Mouse (Mus musculus): ENCODE results near the gene Cog3. TPM values are rescaled to one million over a fixed set of nuclear protein-coding genes. Genes with fewer than 3 reads are reported as not detected.
"Not testable (repeated sequence)": the region's sequence is repeated elsewhere in the genome, so short reads cannot be mapped to it uniquely, and the experiment has no call there.

Gene Cog3
- 10 to 100 TPM; 25.6 to 29.1 (median 27.2) TPM for total RNA-seq (2022)

DNA sequence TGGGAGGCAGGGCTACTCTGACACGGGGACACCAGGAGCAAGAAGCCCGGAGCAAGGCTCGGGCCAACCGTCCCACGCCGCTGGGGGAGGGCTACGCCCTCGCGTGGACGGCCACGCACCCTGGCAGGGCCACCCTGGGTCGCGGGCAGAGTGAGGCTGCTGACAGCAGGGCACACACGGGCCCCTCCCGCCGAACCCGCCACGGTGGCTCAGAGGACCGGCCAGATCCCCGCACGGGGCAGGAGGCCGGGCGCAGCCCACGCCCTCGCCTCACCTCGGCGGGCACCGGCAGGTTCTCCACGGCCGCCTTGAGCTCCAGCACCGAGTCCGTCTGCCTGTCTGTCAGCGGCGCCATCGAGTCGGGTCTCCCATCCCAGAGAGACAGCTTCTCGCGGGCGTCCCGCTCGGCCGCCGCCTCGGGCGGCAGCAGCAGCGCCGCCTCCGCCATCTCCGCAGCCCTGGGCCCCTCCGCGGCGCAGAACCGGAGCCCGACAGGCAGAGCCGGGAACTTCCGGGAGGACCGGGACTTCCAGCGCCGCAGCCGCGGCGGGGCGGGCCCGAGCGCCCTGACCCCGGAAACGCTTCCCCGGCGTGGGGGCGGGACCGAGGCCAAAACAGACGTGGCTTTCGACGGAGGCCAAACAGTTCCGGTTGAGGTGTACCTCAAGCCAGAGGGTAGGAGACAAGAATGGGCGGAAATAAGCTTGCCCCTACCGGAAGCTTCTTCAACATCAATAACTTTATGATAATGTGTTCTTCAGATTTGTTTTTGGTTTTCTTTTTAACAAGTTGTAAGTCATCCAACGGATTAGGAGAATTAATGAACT is at the start of gene Cog3:
Cog3 (minus strand) TSS at position 527 of the 827 bp plus-strand sequence.
- peak; percentile 94 to 96 for DNase-seq (ENCODE audit: low spot score in 2 of 2)

DNA sequence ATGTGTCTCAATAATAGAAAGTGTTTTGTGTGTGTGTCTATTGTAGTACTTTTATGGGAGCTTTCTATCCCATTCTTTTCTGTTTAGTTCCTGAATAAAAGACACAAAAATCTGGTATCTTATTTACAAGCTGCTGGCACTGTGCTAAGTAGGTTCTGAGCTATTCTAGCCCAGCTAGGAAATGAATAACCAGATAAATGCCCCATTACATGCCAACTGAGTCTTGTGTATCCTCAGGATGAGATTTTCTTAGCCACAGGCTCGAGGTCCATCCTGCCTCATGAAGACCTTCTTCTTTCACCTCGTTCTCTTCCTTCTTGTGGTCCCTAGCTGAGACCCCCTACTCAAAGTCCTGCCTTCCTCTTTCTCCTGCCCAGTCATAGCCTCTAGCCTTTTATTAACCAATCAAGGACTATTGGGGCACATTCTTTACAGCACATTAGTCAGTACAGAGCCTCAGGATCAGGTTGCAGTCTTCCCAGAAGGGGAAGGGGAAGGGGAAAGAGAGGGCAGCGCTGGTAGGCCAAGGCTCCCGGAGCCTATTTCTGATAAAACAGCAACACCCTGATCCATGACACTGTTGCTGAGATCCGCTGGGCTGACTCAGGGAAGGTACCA is 43.6 kb upstream of the Cog3 start:
- no peak for DNase-seq (ENCODE audit: low spot score in 2 of 2)

DNA sequence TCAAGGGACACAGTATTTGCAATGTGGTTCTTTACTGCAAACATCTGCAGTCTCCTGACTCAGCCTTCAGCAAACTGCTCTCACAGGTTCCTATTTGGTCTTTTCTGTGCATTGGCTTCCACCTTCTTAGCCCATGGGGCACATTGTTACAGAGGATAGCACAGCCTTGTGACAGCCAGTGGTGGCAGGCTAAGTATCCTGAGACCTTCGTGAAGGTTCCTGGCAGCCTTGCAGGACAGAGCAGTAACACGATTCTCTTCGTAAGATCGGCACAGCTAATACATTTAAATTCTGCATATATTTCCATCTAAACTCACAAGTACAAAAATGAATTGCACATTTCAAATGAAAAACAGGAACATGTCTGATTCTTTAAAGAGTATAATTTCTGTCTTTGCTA is 41.6 kb upstream of the Cog3 start:
- no peak for DNase-seq (ENCODE audit: low spot score in 2 of 2)

DNA sequence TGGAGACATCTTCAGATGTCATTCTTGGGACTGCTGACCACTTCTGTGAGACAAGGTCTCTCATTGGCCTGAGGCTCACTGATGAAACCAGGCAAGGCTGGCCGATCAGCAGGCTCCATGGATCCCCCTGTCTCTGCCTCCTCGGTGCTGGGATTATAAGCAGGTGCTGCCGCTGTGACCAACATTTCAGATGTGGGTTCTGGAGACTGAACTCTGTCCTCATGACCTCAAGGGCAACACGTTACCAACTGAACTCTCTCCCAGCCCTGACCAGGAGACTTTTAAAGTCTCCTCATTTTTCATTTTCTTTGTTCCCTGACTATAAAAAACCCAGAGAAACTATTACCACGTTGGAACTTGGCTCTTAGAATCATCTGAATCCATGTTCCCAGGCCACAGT is 40.4 kb upstream of the Cog3 start:
- DNase-seq (ENCODE audit: low spot score in 2 of 2) = no peak

DNA sequence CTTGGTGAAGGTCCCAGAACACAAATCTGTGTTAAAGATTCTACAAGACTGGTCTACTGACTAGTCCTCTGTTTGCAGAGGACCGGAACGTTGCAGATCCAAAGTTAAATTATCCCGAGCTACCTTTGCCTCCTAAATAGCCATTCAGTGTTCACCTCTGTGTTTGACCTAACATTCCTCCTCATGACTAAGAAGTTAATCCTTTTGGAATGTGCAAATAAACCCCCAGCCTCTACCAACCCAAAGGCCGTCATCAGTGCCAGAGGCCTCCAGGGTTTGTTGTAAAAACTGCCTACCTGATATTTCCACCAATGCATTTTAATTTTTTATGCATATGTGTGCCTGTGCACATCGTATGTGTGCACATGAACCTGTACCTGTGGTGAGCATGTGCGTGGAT is 40.0 kb upstream of the Cog3 start:
- DNase-seq (ENCODE audit: low spot score in 2 of 2) = no peak

DNA sequence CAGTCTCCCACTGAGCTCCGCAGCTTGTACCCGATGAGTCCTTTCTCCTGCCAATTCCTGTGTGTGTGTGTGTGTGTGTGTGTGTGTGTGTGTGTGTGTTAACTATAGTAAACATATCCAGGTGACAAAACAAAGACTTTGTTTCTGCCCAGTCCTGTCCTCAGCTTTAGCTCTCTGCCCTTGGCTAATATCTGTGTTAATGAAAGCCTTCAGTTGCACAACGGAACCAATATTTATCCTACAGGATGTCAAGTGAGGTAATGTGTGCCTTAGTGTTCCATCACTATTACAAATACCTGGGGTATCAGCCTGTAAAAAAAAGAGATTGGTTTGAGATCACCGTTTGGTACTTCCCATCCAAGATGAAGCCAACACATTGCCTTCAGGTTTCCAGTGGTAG is 38.8 kb upstream of the Cog3 start:
- no peak for DNase-seq (ENCODE audit: low spot score in 2 of 2)

DNA sequence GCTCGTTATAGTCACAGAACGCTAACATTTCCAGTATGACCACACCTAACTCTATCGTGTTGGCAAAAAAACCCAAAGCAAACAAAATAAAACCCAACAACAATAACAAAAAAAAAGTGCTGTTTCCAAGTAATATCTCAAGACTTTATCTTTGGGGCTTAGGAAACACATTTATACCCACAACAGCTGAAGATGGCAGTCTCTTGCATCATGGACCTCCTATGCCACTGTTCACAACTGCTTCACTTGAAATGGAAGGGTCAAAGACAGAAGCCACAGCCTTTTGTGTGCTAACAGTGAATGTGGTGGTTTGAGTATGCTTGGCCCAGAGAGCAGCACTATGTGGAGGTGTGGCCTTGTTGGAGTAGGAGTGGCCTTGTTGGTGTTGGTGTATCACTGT is 37.1 kb upstream of the Cog3 start:
- no peak for DNase-seq (ENCODE audit: low spot score in 2 of 2)

DNA sequence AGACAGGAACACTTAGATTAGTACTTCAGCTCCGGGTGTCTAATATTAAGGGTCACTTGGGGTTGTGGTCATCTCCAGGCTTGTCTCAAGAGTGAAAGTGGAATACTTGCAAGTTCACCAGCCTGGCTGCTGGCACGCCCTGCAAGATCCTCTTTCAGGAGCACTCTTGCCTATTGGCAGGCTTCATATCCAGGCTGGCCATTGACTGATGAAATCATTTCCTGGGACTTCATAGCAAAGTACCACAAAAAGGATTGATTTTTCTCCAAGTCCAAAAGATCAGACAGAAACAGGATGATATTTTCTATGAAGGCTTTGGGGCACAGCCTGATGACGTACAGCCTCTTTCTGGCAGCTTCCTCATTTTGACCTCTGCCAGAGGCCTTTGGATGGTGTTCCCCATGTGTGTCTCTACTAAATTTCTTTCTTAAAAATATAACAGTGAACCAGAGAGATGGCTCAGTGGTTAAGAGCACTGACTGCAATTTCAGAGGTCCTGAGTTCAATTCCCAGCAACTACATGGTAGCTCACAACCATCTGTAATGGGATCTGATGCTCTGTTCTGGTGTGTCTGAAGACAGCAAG is 36.2 kb upstream of the Cog3 start:
- no peak for DNase-seq (ENCODE audit: low spot score in 2 of 2)

DNA sequence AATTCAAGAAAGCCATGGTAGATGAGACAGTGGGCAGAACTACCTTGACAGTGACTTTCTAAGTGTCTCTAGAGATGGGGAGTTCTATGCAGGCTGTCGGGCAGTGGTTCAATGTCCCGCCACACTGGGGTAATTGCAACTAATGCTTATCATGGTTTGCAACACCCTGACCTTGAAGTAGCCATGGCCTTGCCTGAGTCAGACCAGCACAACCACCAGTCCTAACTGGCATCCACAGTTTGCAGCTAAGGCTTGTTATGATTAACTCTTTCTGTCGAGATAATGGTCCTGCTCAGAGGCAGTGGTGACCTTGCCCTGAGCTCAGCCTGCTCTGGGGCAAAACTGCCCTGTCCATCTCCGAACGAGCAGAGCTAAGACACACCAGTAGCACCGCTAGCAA is 35.0 kb upstream of the Cog3 start:
- DNase-seq (ENCODE audit: low spot score in 2 of 2) = no peak

DNA sequence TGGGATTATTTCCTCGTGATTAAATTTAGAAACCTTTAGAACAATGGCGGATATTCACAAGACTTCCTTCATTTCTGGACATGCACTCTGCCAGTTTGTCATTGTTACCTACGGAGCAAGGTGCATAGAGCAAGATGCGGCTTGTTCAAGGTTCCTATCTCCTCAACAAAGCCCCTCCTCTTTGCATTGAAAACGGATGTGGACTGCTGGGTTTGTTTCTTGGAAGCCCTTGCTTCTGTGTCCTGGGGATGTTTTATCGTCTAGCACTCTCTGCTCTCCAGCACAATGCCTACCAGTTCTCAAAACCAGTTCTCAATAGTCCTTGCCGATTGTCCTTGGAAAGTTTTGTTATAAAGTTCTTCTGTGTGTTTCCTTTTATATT is 33.5 kb upstream of the Cog3 start:
- DNase-seq (ENCODE audit: low spot score in 2 of 2) = no peak

DNA sequence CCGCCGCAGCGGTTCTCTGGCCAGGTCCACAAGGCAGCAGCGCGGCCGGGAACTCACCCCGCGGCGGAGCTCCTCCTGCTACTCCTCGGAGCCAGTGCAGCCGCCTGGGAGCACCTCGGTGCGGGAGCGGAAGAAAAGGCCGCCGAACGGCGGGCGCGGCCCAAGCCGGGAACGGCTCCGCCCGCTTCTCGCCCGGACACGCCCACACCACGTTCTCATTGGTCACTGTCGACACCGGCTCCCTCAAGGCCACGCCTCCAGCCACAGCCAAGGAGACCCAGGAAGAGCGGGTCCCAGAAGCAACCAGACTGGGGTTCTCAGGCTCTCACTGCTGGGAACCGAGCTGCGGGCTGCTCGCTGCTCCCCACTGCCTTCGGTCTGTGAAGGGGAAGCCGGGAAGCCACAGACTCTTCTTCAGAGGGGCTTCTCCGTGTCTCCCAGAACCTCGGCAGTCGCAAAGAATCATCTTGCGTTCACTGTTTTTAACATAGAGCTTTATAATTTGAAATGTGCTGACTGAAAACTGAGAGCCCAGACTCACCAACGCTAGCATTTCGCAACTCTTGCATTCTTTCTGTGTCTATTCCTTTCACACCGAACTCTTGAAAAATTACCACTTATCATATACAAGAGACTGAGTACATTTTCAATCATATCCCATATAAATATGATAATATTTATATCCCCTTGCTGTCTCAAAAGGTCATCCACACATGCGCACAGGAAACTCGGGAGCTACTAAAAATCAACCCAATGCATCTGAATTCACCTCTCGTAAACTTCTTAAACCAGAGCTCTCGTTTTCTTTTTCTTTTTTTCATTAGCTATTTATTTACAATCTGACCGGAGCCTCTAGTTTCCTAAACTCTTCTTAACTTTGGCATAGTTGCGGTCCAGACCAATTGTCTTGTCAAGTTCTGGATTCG is 32.8 kb upstream of the Cog3 start, which contains the start of gene Slc25a30:
Slc25a30 (minus strand) TSS at position 170 of the 926 bp plus-strand sequence.
- peak; percentile 94 to 95 for DNase-seq (ENCODE audit: low spot score in 2 of 2)

DNA sequence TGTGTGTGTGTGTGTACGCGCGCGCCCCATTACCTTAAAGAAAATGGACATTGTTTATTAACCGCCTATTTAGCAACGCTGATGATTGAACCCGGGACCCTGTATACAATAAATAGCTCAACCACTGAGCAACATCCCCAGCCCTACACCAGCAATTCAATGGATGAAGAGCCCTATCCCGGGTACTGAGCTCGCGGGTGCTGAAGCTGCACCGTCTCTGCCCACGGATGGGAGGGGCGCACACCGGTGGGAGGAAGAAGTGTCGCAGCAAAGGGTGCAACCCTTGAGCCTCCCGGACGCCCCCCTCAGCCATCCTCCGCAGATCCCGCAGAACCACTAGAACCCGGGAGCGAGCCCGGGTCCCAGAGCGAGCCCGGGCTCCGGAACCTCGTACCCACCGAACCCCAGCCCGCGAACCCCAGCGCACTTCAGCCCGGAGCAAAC is 32.1 kb upstream of the Cog3 start:
- no peak for DNase-seq (ENCODE audit: low spot score in 2 of 2)

DNA sequence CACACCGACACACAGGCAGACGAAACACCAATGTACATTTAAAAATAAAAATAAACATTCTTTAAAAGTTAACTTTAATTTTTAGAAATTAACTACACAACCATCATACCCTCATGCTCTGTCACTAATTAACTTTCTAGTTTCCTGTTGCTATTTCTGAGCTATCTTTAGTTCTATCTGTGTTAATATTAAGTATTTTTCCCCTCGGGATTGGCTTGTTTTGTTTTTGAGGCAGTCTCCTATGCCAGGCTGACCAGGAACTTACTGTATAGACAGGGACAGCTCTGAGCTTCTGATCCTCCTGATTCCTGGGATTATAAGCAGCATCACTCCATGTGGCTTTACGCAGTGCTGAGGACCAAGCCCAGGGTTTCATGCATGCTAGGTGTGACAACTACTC is 25.6 kb upstream of the Cog3 start:
- DNase-seq (ENCODE audit: low spot score in 2 of 2) = no peak

DNA sequence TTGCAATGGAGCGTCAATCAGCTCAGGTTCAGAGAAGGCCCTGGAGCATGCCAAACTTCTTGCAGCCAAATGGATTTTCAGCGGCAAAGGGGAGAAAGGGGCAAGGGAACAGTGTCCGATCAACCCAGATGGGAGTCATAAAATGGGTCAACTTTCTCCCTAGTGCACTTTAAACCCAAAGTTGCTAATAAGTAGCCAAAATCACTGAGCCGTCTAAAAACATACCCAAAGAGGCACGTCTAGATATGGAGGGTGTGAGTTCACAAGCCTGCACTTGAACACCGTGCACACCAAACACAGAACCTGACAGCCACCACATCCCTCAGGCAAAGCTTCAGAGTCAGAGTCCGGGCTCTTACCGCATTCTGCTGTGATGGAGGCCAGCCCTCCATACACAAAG is 22.3 kb upstream of the Cog3 start:
- DNase-seq (ENCODE audit: low spot score in 2 of 2) = no peak

DNA sequence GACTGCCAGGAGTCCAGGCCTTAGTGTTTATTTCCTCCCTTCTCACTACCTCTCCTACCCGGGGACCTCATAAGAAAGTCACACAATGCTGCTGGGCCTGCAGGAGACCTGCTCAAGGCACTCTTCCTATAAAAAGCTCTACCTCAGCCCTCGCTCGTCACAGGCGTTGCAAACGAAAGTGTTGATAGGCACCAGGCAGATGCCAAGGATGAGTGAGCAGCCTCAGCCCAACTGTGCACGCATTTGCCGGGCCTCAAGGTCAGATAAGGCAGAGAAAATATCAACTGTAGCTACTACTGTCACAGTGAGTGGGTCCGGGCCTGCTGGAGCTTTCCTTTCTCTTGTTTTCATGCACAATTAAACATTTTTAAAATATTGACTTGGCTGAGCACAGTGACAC is 19.1 kb upstream of the Cog3 start:
- DNase-seq (ENCODE audit: low spot score in 2 of 2) = no peak

DNA sequence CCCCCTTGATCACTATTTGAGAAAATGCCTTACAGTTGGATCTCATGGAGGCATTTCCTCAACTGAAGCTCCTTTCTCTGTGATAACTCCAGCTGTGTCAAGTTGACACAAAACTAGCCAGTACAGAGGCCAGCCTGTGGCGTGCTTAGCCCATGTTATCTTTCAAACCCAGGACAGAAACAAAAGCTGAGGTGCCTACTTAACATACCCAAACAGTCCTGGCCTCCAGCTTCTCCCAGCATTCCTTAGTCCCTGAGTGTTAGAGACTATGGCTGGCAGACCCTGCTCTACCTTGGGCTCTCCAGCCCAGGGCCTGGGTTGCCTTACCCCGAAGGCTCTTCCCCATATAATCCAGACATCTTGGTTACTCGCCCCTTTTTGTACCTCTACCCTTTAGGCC is 18.1 kb upstream of the Cog3 start:
- not testable (repeated sequence) for DNase-seq (ENCODE audit: low spot score in 2 of 2)

DNA sequence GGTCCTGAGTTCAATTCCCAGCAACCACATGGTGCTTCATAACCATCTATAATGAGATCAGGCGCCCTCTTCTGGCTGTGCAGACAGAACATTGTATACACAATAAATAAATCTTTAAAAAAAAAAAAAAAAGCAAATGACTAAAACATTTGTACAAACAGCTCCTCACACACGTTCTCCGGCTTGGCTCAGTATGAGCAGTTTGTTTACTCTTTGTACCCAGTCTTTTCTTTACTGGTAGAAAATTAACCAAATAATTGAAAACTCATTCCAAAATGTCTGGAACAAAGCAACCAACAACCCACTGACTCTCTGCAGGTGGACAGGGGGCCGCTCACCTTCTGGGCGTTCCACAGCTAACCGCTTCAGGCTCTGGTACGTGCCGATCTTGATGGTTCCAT is 16.8 kb upstream of the Cog3 start:
- no peak for DNase-seq (ENCODE audit: low spot score in 2 of 2)

DNA sequence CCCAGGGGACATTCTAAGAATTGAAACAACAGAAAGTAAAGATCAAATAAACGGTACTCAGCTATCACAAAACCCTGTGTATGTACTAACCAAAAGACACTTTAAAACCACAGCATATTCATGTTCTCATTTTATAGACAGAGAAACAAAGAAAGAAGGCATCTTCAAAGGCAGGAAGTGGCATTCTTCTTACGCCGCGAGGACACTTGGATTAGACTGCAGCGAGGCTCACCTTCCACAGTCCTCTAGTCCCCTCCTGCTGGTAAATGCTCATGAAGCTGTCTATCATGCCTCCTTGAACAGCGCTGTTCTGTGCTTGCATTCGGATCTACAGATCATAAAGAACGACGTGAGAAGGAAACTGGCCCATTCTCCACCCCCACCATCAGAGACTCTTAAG is 15.0 kb upstream of the Cog3 start:
- DNase-seq (ENCODE audit: low spot score in 2 of 2) = no peak

DNA sequence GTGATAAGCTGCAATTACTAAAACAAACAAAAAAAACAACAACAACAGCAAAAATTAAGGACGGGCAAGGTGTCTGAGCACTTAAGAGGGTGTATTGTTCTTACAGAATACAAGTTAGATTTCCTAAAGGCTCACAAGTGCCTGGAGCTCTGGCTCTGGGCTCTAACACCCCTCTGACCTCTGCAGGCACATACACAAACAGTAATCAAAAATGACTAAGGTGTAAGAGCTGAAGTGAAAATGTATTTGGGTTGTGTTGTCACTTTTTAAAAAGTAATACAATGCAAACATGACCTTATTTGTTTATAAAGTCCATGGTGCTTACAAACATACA is 13.9 kb upstream of the Cog3 start:
- no peak for DNase-seq (ENCODE audit: low spot score in 2 of 2)

DNA sequence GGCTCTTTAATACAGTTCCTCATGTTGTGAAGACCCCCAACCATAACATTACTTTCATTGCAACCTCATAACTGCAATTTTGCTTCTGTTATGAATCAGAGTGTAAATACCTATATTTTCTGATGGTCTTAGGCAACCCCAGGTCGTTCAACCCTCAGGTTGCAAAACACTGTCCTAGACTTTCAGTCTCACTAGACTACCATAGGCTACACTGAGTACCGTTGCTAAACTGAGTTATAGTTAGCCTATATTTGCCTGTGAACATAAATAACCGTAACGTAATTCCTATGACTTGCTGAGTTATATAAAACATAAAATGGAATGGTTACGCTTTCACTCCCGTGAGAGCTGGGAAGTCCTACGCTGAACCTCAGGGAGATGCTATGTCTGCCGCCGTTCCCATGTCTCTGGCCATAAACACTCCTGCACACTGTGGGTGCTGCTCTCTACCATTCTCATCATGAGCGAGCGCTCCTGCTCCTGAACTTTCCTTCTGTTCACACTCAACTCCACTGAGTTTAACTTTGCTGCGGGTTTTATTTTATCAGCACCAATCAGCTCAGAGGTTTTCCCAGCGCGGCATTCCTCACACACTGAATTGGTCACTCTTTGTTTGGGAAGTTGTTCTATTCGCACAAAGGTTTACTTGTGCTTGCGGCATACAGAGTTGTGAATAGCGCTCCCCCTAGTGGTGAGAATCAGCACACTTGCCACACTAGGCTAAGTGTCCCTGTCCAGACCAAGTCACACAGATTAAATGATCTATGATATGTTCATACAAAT is 13.4 kb upstream of the Cog3 start:
- DNase-seq (ENCODE audit: low spot score in 2 of 2) = peak; percentile 48 to 82

Data from layer of hippocampus, adult 8-10 months (tissue).